Mouse (Mus musculus): ENCODE results near the gene Gm28845. TPM values are rescaled to one million over a fixed set of nuclear protein-coding genes. Genes with fewer than 3 reads are reported as not detected.

Gene Gm28845
- polyA plus RNA-seq, 1 experiment from 2014 or later: not detected

DNA sequence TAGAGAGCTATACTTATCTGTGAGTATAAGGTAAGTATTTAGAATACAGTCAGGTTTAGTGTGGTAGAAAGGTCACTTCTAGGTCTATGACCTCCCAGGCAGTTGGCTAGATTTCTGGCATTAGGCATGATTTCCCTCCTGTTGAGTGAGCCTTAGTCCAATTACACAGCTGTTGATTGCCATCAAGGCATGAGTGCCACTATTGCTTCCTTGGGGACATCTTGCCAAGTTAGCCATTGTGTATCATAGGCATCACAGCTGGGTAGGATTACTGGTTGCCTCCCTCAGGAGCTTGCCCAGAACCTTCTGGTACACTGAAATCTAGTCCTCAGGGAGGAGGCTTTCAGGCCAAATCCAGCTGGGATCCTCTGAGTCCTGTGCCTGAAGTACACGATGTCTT, 13.5 kb upstream of the Gm28845 start:
- no peak overlapping the region for H3K9ac ChIP-seq (ENCODE audit: low read length)
- no peaks in the 10 kb centered on the region for H3K27me3 ChIP-seq (ENCODE audit: control insufficient read depth, insufficient read depth, low read depth, low read length)
- ATAC-seq (ENCODE audit: low read depth): no peak
- H3K27ac ChIP-seq (ENCODE audit: low read length): no peak overlapping the region
- 84% methylated on average over 1 of the region's 1 CpGs for WGBS
- H3K9me3 ChIP-seq (ENCODE audit: control insufficient read depth, low read length): no peaks in the 10 kb centered on the region
- H3K4me2 ChIP-seq (ENCODE audit: low read depth, low read length): no peak overlapping the region
- H3K36me3 ChIP-seq (ENCODE audit: control insufficient read depth, insufficient read depth, low read length): no peaks in the 10 kb centered on the region
- H3K4me1 ChIP-seq (replicated peaks; ENCODE audit: control insufficient read depth, insufficient read depth, low read length): no peaks in the 10 kb centered on the region
- H3K4me3 ChIP-seq (ENCODE audit: low read length): no peak overlapping the region

DNA sequence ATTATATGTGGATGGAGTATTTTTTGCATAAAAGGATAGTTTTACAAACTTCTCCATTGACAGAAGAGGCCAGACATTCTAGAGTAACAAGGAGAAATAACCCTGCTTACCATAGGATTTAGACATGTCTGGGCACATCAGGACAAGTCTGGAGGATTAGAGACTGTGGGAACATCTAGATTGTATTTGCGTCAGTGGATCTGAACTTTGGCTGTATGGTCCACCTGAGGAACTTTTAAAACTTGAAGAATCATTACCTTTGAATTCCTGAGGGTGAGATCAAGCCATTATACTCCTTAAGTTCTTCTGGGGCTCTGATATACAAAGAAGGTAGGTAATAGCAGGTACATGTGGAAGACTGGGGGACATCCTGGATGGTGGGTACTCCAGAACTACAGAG, 12.3 kb upstream of the Gm28845 start:
- no peaks in the 10 kb centered on the region for H3K9me3 ChIP-seq (ENCODE audit: control insufficient read depth, low read length)
- no peaks in the 10 kb centered on the region for H3K36me3 ChIP-seq (ENCODE audit: control insufficient read depth, insufficient read depth, low read length)
- no peak for ATAC-seq (ENCODE audit: low read depth)
- no peak overlapping the region for H3K9ac ChIP-seq (ENCODE audit: low read length)
- no peaks in the 10 kb centered on the region for H3K4me1 ChIP-seq (replicated peaks; ENCODE audit: control insufficient read depth, insufficient read depth, low read length)
- H3K4me3 ChIP-seq (ENCODE audit: low read length): no peak overlapping the region
- H3K27ac ChIP-seq (ENCODE audit: low read length): no peak overlapping the region
- no peaks in the 10 kb centered on the region for H3K27me3 ChIP-seq (ENCODE audit: control insufficient read depth, insufficient read depth, low read depth, low read length)
- 94% methylated on average over 1 of the region's 1 CpGs for WGBS
- no peak overlapping the region for H3K4me2 ChIP-seq (ENCODE audit: low read depth, low read length)

DNA sequence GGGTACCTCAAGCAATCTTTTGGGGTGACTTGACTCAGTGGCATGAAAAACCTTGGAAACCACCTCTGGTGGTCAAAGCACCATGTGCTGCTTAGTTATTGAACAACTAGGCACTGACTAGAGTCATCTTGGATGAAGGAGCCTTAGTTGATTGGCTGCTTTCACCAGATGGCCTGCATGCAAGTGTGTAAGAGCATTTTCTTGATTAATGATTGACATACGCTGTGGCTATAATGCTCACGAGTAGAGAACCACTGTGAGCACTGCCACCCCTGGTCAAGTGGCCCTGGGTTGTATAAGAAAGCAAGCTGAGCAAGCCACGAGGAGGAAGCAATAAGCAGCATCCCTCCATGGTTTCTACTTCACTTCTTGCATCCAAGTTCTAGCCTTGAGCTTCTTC, 10.9 kb upstream of the Gm28845 start:
- H3K4me2 ChIP-seq (ENCODE audit: low read depth, low read length): no peak overlapping the region
- no peak overlapping the region for H3K4me3 ChIP-seq (ENCODE audit: low read length)
- whole genome bisulfite sequencing: 48% methylated on average over 3 of the region's 3 CpGs
- no peaks in the 10 kb centered on the region for H3K9me3 ChIP-seq (ENCODE audit: control insufficient read depth, low read length)
- no peak overlapping the region for H3K9ac ChIP-seq (ENCODE audit: low read length)
- no peak overlapping the region for H3K27ac ChIP-seq (ENCODE audit: low read length)
- no peaks in the 10 kb centered on the region for H3K36me3 ChIP-seq (ENCODE audit: control insufficient read depth, insufficient read depth, low read length)
- no peak for ATAC-seq (ENCODE audit: low read depth)
- H3K4me1 ChIP-seq (replicated peaks; ENCODE audit: control insufficient read depth, insufficient read depth, low read length): no peaks in the 10 kb centered on the region
- no peaks in the 10 kb centered on the region for H3K27me3 ChIP-seq (ENCODE audit: control insufficient read depth, insufficient read depth, low read depth, low read length)

GRCm38 (mm10) chr1:65129634-65130180, 10.3 kb upstream of the Gm28845 start:
- ATAC-seq (ENCODE audit: low read depth): no peak
- WGBS: 40% methylated on average over 3 of the region's 3 CpGs
- H3K4me2 ChIP-seq (ENCODE audit: low read depth, low read length): no peak overlapping the region
- no peak overlapping the region for H3K4me3 ChIP-seq (ENCODE audit: low read length)
- no peak overlapping the region for H3K9ac ChIP-seq (ENCODE audit: low read length)
- no peaks in the 10 kb centered on the region for H3K9me3 ChIP-seq (ENCODE audit: control insufficient read depth, low read length)
- no peaks in the 10 kb centered on the region for H3K27me3 ChIP-seq (ENCODE audit: control insufficient read depth, insufficient read depth, low read depth, low read length)
- no peaks in the 10 kb centered on the region for H3K36me3 ChIP-seq (ENCODE audit: control insufficient read depth, insufficient read depth, low read length)
- no peaks in the 10 kb centered on the region for H3K4me1 ChIP-seq (replicated peaks; ENCODE audit: control insufficient read depth, insufficient read depth, low read length)
- H3K27ac ChIP-seq (ENCODE audit: low read length): no peak overlapping the region

DNA sequence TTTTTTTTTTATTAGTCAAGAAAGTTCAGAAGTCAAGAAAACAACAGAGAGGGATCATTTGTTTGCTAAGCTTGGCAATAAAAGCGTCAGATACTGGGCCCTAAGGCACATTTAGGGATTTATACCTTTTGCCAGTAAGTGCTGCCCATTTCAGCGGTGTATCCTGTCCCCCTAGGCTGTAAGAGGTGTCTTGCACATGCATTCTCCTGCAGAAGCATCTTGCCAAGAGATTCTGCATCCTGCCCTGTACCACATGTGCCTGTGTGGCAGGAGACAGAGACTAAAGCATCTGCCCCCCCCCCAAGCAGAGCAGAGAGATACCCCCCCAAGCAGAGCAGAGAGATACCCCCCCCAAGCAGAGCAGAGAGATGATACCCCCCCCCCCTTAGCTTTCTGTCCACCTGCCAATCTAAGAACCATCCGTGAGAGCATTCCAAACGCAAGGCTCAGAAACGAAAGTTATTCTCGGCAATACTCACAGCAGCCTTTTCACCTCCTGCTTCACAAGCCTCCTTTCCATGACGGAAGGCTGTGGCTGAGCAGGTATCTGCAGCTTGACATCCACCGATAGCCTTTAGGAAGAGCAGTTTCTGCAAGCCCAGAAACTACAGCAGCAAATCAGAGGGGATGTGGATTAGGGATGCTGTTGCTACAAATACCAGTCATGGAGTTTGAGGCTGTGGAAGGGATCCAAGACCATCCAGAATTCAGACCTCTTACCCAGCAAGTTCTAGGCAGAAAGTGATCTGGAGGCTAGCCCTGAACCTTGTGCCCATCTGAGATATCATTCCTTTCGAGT, 3.4 kb upstream of the Gm28845 start, which contains the start of gene D630023F18Rik:
TSS of gene D630023F18Rik (minus strand) at position 641 of the 799 bp plus-strand sequence.
- no peaks in the 10 kb centered on the region for H3K9me3 ChIP-seq (ENCODE audit: control insufficient read depth, low read length)
- H3K4me1 ChIP-seq (replicated peaks; ENCODE audit: control insufficient read depth, insufficient read depth, low read length): no peaks in the 10 kb centered on the region
- ATAC-seq (ENCODE audit: low read depth): no peak
- peak within 1 kb of the TSS; percentile 25 for H3K4me3 ChIP-seq (ENCODE audit: low read length)
- WGBS: 21% methylated on average over 9 of the region's 9 CpGs
- H3K27me3 ChIP-seq (ENCODE audit: control insufficient read depth, insufficient read depth, low read depth, low read length): no peaks in the 10 kb centered on the region
- no peak within 1 kb of the TSS for H3K27ac ChIP-seq (ENCODE audit: low read length)
- H3K4me2 ChIP-seq (ENCODE audit: low read depth, low read length): peak within 1 kb of the TSS; percentile 48
- no peaks in the 10 kb centered on the region for H3K36me3 ChIP-seq (ENCODE audit: control insufficient read depth, insufficient read depth, low read length)
- H3K9ac ChIP-seq (ENCODE audit: low read length): no peak within 1 kb of the TSS

DNA sequence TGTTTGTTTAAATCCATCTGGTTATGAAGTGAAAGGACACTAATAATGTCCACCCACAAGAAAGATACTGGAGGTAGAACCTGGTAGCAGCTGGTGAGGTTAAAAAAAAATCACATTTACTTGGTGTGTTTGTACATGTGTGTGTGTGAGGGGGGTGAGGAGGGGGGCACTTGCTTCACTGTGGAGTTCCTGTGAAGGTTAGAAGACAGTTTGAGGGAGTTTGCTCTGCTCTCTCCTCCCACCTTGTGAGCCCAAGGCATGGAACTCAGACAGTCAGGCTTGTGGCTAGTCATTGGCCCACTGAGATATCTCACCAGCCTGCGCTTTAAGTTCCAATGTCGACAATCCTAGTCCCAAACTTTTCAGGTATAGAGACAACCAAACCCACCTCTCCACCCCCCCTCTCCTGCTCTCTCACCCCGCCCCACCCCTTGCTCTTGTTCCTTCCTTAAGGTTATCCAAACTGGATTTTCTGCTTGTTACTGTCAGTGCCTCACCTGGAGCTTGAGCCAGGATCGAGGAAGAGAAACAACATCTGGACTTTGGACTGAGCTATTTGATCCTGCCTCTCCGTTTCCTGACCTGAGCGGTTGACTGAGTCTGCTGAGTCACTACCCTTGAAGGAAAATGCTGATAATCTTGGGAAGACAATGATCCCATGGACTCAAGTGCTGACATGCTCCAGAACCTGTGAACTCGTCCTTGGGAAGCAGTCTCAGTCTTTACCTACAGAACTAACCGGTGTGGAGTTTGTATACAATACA, 1.0 kb downstream of the Gm28845 start:
- H3K4me3 ChIP-seq (ENCODE audit: low read length): no peak overlapping the region
- H3K9ac ChIP-seq (ENCODE audit: low read length): no peak overlapping the region
- no peaks in the 10 kb centered on the region for H3K4me1 ChIP-seq (replicated peaks; ENCODE audit: control insufficient read depth, insufficient read depth, low read length)
- 59% methylated on average over 8 of the region's 8 CpGs for WGBS
- no peak overlapping the region for H3K4me2 ChIP-seq (ENCODE audit: low read depth, low read length)
- no peaks in the 10 kb centered on the region for H3K9me3 ChIP-seq (ENCODE audit: control insufficient read depth, low read length)
- no peaks in the 10 kb centered on the region for H3K36me3 ChIP-seq (ENCODE audit: control insufficient read depth, insufficient read depth, low read length)
- no peaks in the 10 kb centered on the region for H3K27me3 ChIP-seq (ENCODE audit: control insufficient read depth, insufficient read depth, low read depth, low read length)
- H3K27ac ChIP-seq (ENCODE audit: low read length): no peak overlapping the region
- ATAC-seq (ENCODE audit: low read depth): no peak

DNA sequence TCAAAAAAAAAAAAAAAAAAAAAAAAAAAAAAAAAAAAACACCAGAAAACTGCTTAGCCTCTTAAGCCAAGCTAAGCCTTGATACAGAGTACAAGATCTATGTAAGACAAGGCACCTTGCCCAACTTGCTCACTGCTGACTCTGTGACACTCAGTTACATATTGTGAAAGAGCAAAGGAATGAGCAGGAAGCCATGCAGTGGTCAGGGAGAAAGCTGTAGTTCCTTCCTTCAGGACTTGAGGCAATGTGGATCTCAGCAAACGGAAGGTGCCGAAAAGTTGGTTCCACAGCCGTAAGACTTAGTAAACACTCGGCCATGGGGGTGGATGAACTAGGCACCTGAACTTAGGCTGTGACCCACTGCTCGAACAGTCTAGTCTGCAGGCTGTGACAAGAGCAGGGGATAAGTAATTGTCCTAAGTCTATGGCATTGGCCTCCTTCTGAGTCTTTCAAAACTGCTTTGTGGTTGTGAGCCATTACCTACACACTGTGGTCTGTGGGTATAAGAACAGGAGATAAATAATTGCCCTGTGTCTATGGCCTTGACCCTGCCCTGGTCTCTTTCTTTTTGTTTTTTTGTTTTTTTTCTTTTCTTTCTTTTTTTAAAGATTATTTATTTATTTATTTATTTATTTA, 5.7 kb downstream of the Gm28845 start:
- Histone ChIP-seq H3K4me2 (ENCODE audit: low read depth, low read length) (no peak overlapping the region), H3K9me3 (ENCODE audit: control insufficient read depth, low read length) (no peaks in the 10 kb centered on the region)

DNA sequence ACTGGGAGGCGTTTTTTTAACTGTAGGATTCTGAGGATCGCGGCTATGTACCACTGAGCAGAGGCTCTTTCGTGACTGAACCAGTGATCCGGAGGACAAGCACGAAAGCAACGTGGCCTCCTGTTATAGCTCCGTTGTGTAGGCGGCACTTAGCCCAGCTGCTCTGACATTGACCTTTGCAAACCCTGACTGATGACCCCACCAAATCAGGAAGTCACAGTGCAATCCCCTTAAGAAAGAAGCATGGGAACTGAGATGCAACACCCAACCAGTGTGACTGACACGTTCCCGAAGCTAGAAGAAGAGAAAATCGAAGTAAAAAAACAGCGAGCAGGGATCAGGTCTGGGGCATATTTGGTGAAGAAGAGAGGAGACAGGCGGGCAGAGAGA, 6.6 kb downstream of the Gm28845 start:
- no peaks in the 10 kb centered on the region for H3K9me3 ChIP-seq (ENCODE audit: control insufficient read depth, low read length)
- no peak overlapping the region for H3K9ac ChIP-seq (ENCODE audit: low read length)
- no peaks in the 10 kb centered on the region for H3K27me3 ChIP-seq (ENCODE audit: control insufficient read depth, insufficient read depth, low read depth, low read length)
- H3K36me3 ChIP-seq (ENCODE audit: control insufficient read depth, insufficient read depth, low read length): no peaks in the 10 kb centered on the region
- no peaks in the 10 kb centered on the region for H3K4me1 ChIP-seq (replicated peaks; ENCODE audit: control insufficient read depth, insufficient read depth, low read length)
- WGBS: 50% methylated on average over 14 of the region's 14 CpGs
- H3K4me2 ChIP-seq (ENCODE audit: low read depth, low read length): peak overlapping the region; percentile 44
- no peak for ATAC-seq (ENCODE audit: low read depth)
- no peak overlapping the region for H3K27ac ChIP-seq (ENCODE audit: low read length)
- peak overlapping the region; percentile 23; the same call in 1 of the 2 replicates for H3K4me3 ChIP-seq (ENCODE audit: low read length)

More for the DNA sequence above, 5.7 kb downstream of the Gm28845 start:
- H3K27me3 ChIP-seq (ENCODE audit: control insufficient read depth, insufficient read depth, low read depth, low read length): no peaks in the 10 kb centered on the region
- no peak overlapping the region for H3K9ac ChIP-seq (ENCODE audit: low read length)
- H3K27ac ChIP-seq (ENCODE audit: low read length): no peak overlapping the region
- H3K36me3 ChIP-seq (ENCODE audit: control insufficient read depth, insufficient read depth, low read length): no peaks in the 10 kb centered on the region
- H3K4me3 ChIP-seq (ENCODE audit: low read length): no peak overlapping the region
- no peaks in the 10 kb centered on the region for H3K4me1 ChIP-seq (replicated peaks; ENCODE audit: control insufficient read depth, insufficient read depth, low read length)
- 89% methylated on average over 5 of the region's 5 CpGs for WGBS
- peak; percentile 66; the same call in 1 of the 2 replicates for ATAC-seq (ENCODE audit: low read depth)
